Mouse (Mus musculus): ENCODE data around the gene Phldb2.

DNA sequence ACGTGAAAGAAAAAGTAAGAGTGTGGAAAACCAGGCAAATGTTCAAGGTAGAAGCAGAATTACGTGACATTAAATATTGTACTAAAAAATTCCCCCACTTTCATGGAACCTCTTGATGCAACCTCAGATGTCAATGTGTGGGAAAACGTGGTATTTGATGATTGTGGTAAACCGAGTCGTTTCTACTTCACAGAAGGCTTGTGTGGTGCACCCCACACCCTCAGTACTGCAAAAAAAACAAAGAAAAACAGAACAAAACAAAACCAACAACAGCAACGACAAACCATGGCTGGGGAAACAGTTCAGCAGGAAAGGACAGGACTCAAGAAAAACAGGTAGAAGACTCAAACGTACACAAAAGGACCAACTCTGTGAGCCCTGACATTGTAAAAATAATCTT, 44.8 kb upstream of the Phldb2 start:
- TF ChIP-seq POLR2A (IDR thresholded peaks at IDR 0.05; ENCODE audit: control insufficient read depth in 1 of 2, insufficient read depth in 1 of 2, low read depth in 1 of 2, low read length in 2 of 2, poor library complexity in 1 of 2) (no peak), CHD1 (IDR thresholded peaks at IDR 0.05; ENCODE audit: low read depth, low read length) (no peak), CTCF (IDR thresholded peaks at IDR 0.05 in 2 of 3, conservative IDR thresholded peaks at IDR 0.05 in 1 of 3; ENCODE audit: control insufficient read depth in 1 of 3, insufficient read depth in 1 of 3, low read depth in 2 of 3, low read length in 3 of 3, poor library complexity in 1 of 3, severe bottlenecking in 1 of 3) (no peak), HCFC1 (IDR thresholded peaks at IDR 0.05; ENCODE audit: low read depth, low read length) (no peak), USF1 (IDR thresholded peaks at IDR 0.05; ENCODE audit: low read depth, low read length) (no peak)
